Mouse (Mus musculus) cerebellum, adult 18-20 months (tissue): Measurements from ENCODE around the gene Ptbp3.

Source experiments
- DNase-seq, 2 experiments: peaks; one replicate each; pipeline ENCODE4 v3.0.0; 2021

Gene Ptbp3

DNA sequence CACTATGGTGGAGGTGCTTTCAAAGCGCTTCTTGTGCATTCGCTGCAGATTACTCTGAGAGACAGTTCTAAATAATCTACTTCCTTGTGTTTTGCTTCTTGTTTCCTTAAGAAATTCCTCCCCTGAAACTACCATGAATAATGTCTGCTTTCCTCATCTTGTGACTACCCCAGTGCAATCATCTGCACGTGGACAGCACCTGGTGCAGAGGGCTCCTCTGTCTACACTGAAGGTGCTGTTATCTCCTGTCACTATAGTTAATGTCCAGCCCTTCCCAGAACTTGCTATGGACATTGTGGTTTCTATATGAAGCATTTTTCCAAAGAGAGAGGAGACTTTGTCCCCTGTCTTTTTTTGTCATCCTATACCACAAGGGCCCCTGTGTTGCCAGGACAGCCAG lies 4.4 kb upstream of the Ptbp3 start:
- no peak for DNase-seq

DNA sequence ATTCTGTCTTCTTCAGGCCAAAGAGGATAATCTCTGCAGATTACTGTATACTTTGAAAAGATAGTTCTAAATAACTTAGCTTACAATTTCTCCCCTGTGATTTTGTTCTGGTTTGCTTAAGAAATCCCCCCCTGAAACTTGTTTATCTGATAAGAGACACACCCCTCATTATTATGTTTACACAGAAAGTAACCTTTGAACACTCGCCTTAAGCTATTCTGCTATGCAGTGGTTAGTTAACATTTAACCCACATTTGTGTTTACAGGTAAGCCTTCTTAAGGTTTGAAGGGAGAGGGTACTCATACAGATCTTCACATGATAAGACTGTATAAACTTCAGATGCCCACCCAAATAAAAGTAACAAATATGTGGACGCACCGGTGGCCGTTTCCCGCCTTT lies 3.7 kb upstream of the Ptbp3 start:
- DNase-seq = no peak

DNA sequence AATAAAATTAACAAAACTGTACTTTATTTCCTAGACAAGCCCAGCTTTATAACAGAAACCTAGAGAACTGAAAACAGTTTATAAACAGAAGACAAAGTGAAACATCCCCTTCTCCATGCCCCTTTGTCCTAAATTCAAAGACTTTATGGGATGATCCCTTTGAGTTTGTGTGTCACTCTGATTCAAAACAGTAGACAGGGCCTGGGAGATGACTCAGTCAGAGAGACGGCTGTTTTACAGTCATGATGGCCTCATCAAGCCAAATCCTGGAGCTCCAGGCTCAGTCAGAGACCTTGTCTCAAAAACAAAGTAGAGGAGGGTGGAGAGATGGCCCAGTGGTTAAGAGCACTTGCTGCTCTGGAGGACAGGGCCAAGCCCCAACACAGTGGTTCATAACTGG lies 2.7 kb upstream of the Ptbp3 start:
- DNase-seq = no peak

DNA sequence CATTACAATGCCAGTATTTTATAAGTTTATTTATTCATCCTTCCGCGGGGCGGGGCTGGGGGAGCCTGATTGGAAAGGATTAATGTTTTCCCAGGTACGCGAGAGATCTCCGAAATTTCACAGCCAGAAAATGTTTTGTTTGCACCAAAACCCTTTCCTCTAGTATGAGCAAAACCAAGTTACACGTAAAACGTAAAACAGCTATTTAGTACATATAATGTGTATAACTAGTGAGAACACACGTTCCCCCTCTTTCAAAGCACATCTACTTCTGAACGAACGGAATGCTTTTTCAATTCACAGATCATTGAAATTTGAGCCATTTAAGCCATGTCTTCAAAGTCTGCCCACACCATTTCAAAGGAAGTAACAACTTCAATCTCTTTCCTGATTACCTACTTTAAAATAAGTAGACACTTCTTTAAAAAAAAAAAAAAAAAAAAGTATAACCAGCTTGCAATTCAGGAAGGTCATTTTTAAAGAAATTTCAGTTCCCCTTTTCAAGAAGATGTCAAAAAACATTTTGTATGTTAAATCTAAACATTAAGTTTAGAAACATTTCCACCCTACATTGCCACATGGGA lies 905 bp upstream of the Ptbp3 start:
- peak in 1 of 2 experiments; percentile 15 for DNase-seq

DNA sequence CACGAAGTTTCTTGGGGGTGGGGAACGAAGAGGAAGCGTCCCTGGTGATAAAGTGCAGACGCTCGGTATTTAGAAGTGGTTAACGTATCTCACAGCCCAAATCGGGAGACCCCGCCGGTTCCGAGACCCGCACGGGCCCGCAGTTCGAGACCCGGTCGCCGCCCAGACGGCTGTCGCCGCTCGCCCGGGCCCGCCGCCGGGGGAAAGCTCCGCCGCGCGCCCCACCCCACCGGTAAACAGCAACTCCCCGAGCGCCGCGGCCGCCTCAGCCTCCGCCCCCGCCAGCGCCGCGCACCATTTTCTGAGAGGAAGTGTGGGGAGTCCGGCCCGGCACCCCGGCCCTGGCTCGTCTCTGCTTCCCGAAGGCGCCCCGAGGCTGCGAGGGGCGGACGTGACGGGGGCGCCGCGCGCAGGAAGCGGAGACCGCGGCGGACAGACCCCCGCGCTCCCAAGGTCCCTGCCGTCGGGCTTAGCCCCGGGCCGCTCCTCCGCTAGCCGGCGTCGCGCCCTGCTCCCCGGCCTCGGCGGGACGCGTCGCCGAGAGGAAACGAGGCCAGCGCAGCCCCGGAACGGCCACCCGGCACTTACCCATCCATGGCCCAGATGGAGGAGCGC lies 497 bp downstream of the Ptbp3 start:
- DNase-seq = peak; percentile 60 to 71

DNA sequence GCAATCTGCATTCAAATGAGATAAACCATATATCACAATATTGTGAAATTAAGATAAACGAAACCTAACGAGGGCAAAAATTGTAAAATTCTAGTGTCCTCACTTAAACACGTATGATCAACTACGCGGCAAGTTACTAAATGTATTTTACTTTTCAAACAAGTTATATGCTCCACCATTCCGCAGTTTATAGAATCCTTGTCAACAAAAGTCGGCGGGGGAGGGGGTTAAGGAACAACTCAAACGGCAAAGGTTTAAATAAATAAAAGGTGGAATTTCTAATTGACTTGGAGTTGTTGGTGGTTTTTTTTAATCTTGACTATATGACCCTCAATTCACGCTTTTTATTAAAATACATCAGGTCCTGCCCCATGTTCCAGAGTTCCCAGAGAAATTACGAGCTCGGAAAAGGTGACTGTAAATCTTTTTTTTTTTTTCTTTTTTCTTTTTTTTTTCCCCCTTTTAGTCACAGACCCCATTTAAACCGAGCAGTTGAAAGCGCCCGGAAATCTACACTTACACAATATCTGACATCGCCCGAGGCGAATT lies 1.1 kb downstream of the Ptbp3 start:
- no peak for DNase-seq

DNA sequence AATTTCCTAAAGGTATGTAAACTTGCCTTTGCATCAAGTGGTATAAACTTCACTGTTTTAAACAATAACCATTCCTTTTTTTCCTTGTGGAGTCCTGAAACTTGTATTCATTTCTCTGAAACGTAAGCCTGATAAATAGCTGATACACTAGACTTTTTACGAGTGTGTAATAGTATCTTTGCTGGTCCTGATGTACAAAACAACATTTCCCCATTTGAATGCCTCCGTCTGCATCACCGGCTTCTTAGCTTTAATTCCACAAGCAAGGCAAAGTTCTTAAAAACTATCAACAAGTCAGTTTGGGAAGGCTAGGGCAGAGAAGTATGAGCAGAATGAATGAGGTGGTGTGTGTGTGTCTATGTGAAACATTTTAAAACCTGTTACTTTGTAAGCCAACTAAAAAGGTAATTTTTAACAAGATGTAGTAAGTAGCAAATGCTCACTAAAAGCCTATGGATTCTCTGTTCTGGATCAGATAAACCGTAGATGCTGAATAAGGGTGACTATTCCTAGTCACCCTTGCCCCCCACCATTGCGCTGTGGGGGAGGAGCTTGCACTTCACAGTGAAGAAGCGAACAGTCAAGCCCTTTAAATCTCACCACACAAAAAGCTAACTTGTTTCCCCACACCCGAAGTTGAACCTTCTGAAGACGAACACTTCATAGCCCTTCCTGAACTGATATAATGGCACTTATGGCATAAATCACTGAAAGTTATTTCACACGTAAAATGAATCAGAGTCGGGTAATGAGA lies 1.9 kb downstream of the Ptbp3 start:
- DNase-seq = peak in 1 of 2 experiments; percentile 12

DNA sequence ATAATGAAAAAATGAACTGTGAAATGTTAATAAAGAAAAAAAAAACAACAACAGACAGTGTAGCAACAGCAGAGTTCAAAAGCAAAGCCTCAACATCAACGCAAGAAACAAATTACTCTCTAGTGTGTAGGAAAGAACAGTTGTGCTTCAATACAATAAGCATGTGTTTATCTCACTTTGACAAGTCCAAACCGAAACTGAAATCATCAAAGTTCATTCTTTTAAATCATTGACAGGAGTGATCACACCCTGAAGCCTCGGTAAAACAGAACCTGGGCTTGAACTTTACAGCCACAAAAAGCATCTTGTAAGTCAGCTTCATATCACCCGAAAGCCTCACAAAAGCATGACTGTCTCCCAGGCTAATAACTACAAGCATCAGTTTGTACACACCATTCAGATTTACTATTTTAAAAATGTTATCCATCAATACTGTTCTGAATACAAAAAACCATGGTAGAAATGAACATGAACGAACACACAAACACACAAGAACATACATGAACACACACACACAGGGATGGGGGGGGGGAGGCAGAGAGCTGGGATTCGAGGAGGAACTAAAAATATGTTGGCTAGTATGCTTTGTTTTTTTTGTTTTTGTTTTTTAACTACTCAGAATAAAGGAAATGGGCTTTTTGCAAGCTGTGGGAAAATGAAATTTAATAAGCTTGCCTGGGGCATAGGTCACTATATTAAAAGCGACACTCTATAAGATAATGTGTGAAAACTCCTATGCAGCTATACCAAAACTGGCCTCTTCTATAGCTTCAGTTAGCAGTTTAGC lies 2.7 kb downstream of the Ptbp3 start:
- no peak for DNase-seq

DNA sequence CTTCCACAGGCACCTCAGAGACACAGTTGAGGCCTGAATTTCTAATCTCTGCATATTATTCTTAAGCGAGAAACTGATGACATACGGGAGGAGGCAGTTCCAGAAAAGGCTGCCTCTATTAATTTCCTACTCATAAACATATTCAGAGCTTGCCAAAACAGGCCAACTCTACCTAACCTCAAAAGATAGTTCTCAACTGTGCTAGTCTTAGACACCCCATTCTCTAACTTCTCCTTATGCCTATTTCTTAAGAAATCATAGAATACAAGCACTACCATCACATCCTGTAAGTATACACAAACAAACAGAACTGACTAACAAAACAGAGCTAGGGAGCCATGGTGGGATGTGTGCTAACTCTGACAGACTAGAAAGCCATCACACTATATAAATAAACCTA lies 4.5 kb downstream of the Ptbp3 start:
- no peak for DNase-seq

DNA sequence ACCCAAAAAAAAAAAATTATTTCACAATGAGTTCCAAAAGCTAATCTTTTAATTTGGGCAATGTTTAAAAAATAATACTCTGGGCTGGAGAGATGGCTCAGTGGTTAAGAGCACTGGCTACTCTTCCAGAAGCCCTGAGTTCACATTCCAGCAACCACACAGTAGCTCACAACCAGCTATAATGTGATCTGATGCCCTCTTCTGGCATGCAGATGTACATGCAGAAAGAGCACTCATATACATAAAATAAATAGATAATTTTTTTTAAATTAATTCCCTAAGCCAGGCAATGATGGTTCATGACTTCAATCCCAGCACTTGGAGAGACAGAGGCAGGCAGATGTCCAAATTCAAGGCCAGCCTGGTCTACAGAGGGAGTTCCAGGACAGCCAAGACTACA lies 6.2 kb downstream of the Ptbp3 start:
- DNase-seq = no peak

DNA sequence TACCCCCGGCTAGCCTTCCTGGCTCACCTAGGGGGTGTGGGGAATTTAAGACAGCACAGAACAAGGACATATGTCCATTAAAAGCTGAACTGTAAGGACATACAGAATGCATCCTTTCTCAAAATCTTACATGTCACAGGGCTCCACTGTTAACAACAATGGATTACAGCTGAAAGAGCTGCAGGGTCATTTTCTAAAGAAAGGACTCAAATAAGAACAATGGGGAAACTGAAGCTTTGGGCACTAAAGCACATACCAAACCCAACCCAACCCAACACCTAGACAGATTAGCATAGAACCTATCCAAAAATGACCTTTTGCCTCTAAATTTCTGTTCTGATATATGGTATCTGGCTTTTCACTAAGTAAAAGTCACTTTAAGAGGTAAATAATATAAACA lies 12.9 kb downstream of the Ptbp3 start:
- DNase-seq = no peak

DNA sequence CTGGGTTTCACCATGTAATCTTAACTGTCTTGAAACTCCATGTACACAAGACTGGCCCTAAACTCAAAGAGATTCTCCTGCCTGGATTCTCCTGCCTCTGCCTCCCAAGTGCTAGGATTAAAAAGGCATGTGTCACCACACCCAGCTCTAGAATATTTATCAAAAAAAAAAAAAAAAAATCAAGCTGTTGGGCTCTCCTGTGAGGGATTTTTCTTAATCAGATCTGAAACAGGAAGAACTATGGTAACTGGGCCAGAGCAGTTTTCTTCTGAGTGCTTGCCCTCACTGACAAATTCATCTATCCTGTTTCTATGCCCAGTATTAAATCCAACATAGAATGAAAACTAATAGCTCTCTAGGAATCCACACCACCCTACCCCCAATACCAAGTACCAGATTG lies 13.5 kb downstream of the Ptbp3 start:
- no peak for DNase-seq

DNA sequence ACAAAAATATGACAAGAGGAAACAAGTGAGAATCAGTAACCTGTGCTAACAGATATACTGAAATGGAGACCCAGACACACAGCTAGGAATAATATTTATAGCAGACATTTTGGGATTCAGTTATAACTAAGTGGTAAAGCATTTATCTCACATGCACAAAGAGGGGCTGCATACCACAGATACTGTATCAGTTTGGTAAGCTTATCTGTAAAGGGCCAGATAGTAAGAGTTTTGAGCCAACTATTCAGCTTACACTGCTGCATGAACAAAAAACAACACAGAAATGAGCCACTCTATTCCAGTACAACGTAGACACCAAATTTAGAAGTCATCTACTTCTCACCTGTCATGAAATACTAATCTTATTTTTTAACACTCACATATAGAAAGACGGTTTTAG lies 15.9 kb downstream of the Ptbp3 start:
- DNase-seq = no peak

DNA sequence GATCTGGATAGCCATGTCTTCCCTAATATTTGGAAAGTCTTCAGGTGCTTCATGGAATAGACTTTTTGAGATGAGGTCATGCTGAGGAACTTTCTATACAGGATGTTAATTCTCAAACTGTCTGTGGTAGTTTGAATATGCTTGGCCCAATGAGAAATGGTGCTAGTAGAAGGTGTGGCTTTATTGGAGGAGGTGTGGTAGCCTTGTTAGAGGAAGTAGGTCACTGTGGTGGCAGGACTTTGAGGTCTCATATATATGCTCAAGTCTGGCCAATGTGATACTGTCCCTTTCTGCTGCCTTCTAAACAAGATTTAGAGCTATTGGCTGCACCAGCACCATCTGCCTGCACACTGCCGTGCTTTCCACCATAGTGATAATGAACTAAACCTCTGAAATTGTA lies 18.0 kb downstream of the Ptbp3 start:
- DNase-seq = no peak

DNA sequence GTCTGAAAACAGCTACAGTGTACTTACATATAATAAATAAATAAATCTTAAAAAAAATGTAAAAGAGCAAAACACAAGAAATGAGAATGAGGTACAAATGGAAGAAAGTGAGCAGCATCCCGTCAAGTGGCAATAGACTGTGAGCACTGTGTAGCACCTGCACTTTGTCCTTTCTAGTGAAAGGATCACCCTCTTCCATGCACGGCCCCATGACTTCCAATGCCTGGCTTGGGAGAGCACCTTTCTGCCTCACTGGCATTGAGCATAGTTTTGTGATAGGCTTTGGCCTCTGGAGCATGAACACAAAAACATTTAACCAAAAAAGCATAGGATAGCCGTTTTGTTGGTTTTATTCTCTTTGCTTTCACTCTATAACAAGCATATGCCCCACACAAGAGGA lies 21.7 kb downstream of the Ptbp3 start:
- DNase-seq = no peak

DNA sequence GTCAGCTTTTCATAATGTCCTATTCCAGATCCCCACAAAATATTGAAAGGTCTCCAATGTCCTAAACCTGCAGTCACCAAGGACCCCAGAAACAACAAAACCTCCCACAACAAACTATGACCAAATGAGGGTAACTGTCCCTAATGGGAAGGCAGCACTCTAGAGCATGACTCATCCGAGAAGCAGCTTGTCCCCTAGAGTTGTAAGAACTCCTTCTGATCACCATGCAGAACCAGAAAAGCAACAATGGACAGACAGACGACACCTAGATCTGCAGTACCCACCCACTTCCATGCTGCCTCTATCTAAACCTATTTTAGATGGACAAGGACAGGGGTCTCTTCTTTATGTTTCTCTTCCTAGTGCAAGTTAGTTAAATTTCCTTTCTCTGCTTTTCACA lies 22.4 kb downstream of the Ptbp3 start:
- no peak for DNase-seq

DNA sequence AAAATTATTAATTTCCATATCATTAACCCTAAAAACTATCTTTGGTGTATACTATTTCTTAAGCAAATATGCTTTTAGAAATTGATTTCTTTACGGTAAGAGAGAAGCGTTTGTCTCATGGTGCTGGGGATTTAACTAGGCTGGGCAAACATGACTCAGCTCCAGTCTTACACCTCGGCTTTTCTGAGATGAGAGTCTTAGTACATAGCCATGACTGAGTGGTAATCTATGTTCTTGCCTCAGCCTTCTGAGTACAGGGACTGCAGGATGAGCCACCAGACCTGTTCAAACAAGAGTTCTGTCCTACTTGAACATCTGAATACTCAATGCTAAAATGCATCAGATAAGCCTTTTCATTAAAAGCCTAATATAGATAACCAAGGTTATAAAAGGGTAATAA lies 24.3 kb downstream of the Ptbp3 start:
- no peak for DNase-seq

DNA sequence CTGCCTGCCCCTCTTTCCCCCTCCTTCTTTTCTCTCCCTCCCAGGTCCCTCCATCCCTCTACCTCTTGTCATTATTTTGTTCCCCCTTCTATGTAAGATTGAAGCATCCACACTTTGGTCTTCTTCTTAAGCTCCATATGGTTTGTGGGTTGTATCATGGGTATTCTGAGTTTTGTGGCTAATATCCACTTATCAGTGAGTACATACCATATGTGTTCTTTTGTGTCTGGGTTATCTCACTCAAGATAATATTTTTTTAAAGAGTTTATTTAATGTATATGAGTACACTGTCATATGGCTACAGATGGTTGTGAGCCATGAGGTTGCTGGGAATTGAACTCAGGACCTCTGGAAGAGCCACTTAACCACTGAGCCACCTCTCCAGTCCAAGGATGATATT lies 38.8 kb downstream of the Ptbp3 start:
- no peak for DNase-seq

DNA sequence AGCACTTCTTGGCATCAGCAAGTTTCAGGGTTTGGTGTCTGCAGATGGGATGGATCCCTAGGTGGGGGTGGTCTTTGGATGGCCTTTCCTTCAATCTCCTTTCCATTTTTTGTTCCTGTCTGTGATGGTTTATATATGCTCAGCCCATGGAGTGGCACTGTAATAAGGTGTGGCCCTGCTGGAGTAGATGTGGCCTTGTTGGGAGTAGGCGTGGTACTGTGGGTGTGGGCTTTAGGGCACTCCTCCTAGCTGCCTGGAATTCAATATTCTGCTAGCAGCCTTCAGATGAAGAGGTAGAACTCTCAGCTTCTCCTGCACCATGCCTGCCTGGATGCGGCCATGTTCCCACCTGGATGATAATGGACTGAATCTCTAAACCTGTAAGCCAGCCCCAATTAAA lies 39.6 kb downstream of the Ptbp3 start:
- DNase-seq = no peak

DNA sequence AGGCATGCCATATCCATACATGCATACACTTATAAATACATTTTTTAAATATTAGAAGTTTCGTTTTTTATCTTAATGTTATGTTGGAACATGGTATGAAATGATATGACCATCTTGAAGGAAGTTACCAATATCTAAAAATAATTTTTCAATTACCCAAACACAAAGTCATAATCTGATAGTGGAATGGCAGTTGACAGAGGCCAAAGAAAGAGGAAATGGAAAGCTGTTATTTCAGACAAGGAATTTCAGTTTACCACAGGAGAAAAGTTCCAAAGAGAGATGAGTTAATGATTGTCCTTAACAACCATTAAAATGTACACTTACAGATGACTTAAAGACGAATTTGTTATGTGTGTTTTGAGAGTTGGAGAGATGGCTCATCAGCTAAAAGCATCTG lies 41.4 kb downstream of the Ptbp3 start:
- no peak for DNase-seq

DNA sequence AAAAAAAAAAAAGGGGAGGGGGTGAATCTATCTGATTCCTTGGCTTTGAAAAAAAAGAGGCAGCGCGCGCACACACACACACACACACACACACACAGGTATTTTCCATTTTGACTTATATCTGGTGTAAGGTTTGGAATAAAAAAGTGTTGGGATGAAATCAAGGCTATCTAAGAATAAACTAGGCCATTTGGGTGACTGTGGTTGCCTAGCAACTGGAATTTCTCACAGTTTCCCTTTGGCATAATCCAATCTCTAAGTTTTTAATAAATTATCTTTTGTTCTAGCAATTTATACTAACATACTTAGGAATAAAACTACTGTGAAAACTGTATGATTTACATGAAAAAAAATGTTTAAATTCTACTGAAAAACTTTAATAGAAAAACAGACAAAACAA lies 42.5 kb downstream of the Ptbp3 start:
- DNase-seq = no peak

DNA sequence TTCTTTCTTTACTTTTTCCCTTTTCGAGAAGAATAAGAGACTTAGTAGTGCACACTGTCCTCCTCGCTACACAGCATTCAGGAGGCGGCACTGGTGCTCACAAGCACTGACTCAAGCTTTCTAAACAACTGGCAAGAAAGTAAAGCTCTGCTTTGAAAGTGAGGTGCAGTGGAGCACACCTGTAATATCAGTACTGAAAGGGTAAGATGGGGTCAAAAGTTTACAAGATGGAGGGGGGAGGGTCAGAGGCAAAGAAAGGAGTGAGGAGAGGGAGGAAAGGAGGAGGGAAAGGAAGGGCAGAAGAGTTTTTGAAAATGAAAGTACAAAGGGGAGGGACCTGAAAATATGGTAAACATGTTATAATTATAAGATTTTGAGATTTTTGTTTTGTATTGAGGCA lies 43.7 kb downstream of the Ptbp3 start:
- no peak for DNase-seq

DNA sequence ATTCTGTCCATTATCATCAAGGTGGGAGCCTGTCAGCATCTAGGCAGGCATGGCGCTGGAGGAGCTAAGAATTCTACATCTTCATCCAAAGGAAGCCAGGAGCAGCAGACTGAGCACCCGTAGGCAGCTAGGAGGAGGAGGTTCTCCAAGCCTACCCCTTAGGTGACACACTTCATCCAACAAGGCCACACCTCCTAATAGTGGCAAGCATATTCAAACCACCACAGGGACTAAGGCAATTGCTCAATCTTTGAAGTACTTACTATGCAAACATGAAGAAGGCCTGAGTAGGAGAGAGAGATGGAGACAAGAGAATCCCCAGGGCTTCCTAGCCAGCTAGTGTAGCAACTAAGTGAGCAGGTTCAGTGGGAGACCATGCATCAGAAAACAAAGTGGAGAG lies 58.1 kb downstream of the Ptbp3 start:
- DNase-seq = no peak

DNA sequence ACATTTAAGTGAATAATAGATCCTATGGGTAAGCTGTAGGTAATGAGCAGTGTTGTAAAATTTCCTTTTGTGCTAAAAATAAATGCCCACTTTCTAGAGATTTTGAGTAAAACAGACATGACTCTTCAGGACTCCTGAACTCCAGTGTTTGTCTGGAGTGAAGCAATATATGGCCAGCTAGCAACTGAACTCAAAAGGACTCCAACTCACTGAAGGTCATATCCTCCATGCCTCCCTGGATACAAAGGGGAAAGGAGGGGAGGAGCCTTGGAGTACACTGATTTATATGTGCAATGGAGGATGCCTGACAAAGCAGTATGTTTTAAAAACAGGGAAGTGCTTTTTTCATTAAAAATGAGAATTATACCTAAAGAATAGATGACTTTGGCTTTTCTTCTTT lies 77.9 kb downstream of the Ptbp3 start:
- DNase-seq = no peak
